Mouse (Mus musculus): ENCODE measurements around the gene Als2cr12. TPM values are rescaled to one million over a fixed set of nuclear protein-coding genes. Genes with fewer than 3 reads are reported as not detected.

Gene Als2cr12
- polyA plus RNA-seq, 1 experiment from 2014 or later, result not detected

DNA sequence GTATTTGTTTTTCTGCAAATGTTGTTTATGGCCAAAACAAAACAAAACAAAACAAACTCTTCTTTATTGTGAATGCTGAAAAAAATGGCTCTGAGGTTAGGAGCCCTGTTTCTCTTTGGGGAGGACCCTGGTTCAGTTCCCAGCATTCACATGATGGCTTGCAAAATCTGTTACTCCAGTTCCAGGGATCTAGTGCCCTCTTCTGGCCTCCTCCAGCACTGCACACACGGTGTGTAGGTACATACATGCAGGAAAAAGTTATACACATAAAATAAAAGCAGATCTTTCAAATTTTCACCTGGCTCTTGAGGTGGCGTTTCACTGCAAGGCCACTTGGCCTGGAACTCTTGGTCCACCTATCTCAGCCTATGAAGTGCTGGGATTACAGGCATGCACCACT lies 77.0 kb downstream of the Als2cr12 start:
- WGBS, result 91% methylated on average over 2 of the region's 2 CpGs
- Histone ChIP-seq H3K27ac (replicated peaks; ENCODE audit: low read depth, low read length) (no peak overlapping the region), H3K9me3 (ENCODE audit: control insufficient read depth, low read length) (no peaks in the 10 kb centered on the region), H3K4me2 (ENCODE audit: low read depth, severe bottlenecking) (no peak overlapping the region), H3K36me3 (ENCODE audit: control insufficient read depth, insufficient read depth, low read length) (no peaks in the 10 kb centered on the region), H3K4me3 (ENCODE audit: low read depth, low read length) (no peak overlapping the region), H3K9ac (ENCODE audit: low read length) (no peak overlapping the region), H3K4me1 (ENCODE audit: control insufficient read depth, insufficient read depth, low read length) (no peaks in the 10 kb centered on the region), H3K27me3 (ENCODE audit: control insufficient read depth, insufficient read depth, low read length) (no peaks in the 10 kb centered on the region)
- DNase-seq (ENCODE audit: low spot score) (no peak), ATAC-seq (ENCODE audit: insufficient number of reproducible peaks, low FRiP score, low TSS enrichment, low read depth) (no peak)

- Histone ChIP-seq H3K4me1 (ENCODE audit: control insufficient read depth, insufficient read depth, low read length) (no peaks in the 10 kb centered on the region), H3K4me2 (ENCODE audit: low read depth, severe bottlenecking) (no peak overlapping the region), H3K4me3 (ENCODE audit: low read depth, low read length) (no peak overlapping the region), H3K36me3 (ENCODE audit: control insufficient read depth, insufficient read depth, low read length) (no peaks in the 10 kb centered on the region), H3K27ac (replicated peaks; ENCODE audit: low read depth, low read length) (no peak overlapping the region), H3K9ac (ENCODE audit: low read length) (no peak overlapping the region), H3K9me3 (ENCODE audit: control insufficient read depth, low read length) (no peaks in the 10 kb centered on the region), H3K27me3 (ENCODE audit: control insufficient read depth, insufficient read depth, low read length) (no peaks in the 10 kb centered on the region)
- DNase-seq (ENCODE audit: low spot score), result no peak
- WGBS, result 84% methylated on average over 6 of the region's 6 CpGs
- no peak for ATAC-seq (ENCODE audit: insufficient number of reproducible peaks, low FRiP score, low TSS enrichment, low read depth)
Measured at GRCm38 (mm10) chr1:58617978-58618668, 77.7 kb downstream of the Als2cr12 start.

DNA sequence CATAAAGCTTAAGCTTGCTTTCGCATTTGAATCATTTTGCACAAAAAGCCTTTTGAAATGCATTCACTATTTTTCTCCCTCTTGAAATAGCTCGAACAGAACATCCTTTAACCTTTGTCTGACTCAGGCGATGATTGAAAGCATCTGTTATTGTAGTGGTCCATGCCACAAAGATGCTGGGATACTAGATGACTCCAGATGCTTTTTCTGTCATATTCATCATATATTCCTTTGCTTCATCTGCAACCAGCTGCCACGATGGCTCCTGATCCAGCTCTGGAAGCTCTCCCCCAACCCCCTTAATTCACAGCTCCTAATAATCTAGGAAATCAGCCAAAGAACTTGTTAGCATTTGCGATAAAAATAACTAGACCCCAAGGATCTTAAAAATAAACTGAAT lies 78.7 kb downstream of the Als2cr12 start:
- Histone ChIP-seq H3K4me3 (ENCODE audit: low read depth, low read length) (no peak overlapping the region), H3K4me1 (ENCODE audit: control insufficient read depth, insufficient read depth, low read length) (no peaks in the 10 kb centered on the region), H3K27me3 (ENCODE audit: control insufficient read depth, insufficient read depth, low read length) (no peaks in the 10 kb centered on the region), H3K4me2 (ENCODE audit: low read depth, severe bottlenecking) (no peak overlapping the region), H3K27ac (replicated peaks; ENCODE audit: low read depth, low read length) (no peak overlapping the region), H3K9me3 (ENCODE audit: control insufficient read depth, low read length) (no peaks in the 10 kb centered on the region), H3K36me3 (ENCODE audit: control insufficient read depth, insufficient read depth, low read length) (no peaks in the 10 kb centered on the region), H3K9ac (ENCODE audit: low read length) (no peak overlapping the region)
- DNase-seq (ENCODE audit: low spot score) (no peak), ATAC-seq (ENCODE audit: insufficient number of reproducible peaks, low FRiP score, low TSS enrichment, low read depth) (no peak)
- 87% methylated on average over 5 of the region's 5 CpGs for WGBS

DNA sequence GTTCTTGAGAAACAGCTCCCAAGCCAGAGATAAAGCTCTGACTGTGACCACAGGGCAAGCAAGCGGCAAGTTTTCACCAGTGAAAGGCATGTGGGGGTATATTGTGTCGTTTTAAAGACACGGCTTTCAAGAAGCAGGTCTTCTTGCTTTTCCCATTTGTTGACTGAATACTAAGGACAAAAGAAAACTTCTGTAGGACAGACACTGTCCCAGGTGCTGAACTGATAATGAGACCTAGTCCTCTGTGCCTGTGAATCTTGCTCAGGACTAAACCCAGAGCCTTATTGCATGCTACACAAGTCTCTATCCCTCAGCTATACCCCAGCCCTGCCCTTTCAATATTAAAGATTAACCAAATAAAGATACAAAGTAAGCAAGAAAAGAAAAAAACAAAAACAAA lies 79.6 kb downstream of the Als2cr12 start:
- 84% methylated on average over 3 of the region's 3 CpGs for WGBS
- ATAC-seq (ENCODE audit: insufficient number of reproducible peaks, low FRiP score, low TSS enrichment, low read depth) (no peak), DNase-seq (ENCODE audit: low spot score) (no peak)
- Histone ChIP-seq H3K4me1 (ENCODE audit: control insufficient read depth, insufficient read depth, low read length) (no peaks in the 10 kb centered on the region), H3K27me3 (ENCODE audit: control insufficient read depth, insufficient read depth, low read length) (no peaks in the 10 kb centered on the region), H3K9me3 (ENCODE audit: control insufficient read depth, low read length) (no peaks in the 10 kb centered on the region), H3K4me3 (ENCODE audit: low read depth, low read length) (no peak overlapping the region), H3K9ac (ENCODE audit: low read length) (no peak overlapping the region), H3K4me2 (ENCODE audit: low read depth, severe bottlenecking) (no peak overlapping the region), H3K36me3 (ENCODE audit: control insufficient read depth, insufficient read depth, low read length) (no peaks in the 10 kb centered on the region), H3K27ac (replicated peaks; ENCODE audit: low read depth, low read length) (no peak overlapping the region)

DNA sequence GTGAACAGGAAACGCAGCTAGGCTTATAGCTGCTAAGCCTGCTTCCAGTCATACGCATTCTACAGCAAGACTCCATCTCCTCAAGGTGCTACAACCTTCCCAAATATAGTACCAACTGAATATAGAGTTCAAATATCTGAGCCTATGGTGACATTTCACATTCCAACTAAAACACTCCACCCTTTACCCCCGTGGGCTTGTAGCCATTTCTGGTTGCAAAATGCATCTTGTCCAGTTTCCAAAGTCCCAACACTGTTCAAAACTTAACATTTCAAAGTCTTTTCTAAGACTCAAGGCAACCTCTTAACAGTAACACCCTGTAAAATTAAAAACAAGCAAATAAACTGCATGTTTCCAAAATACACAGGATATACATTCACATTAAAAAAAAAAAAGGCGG lies 80.6 kb downstream of the Als2cr12 start:
- Histone ChIP-seq H3K4me3 (ENCODE audit: low read depth, low read length) (no peak overlapping the region), H3K9me3 (ENCODE audit: control insufficient read depth, low read length) (no peaks in the 10 kb centered on the region), H3K4me1 (ENCODE audit: control insufficient read depth, insufficient read depth, low read length) (no peaks in the 10 kb centered on the region), H3K27me3 (ENCODE audit: control insufficient read depth, insufficient read depth, low read length) (no peaks in the 10 kb centered on the region), H3K27ac (replicated peaks; ENCODE audit: low read depth, low read length) (no peak overlapping the region), H3K4me2 (ENCODE audit: low read depth, severe bottlenecking) (no peak overlapping the region), H3K36me3 (ENCODE audit: control insufficient read depth, insufficient read depth, low read length) (no peaks in the 10 kb centered on the region), H3K9ac (ENCODE audit: low read length) (no peak overlapping the region)
- WGBS, result 83% methylated on average over 4 of the region's 4 CpGs
- ATAC-seq (ENCODE audit: insufficient number of reproducible peaks, low FRiP score, low TSS enrichment, low read depth) (no peak), DNase-seq (ENCODE audit: low spot score) (no peak)

- Histone ChIP-seq H3K9me3 (ENCODE audit: control insufficient read depth, low read length) (no peaks in the 10 kb centered on the region), H3K27ac (replicated peaks; ENCODE audit: low read depth, low read length) (no peak overlapping the region), H3K36me3 (ENCODE audit: control insufficient read depth, insufficient read depth, low read length) (no peaks in the 10 kb centered on the region), H3K4me2 (ENCODE audit: low read depth, severe bottlenecking) (no peak overlapping the region), H3K4me1 (ENCODE audit: control insufficient read depth, insufficient read depth, low read length) (no peaks in the 10 kb centered on the region), H3K4me3 (ENCODE audit: low read depth, low read length) (no peak overlapping the region), H3K9ac (ENCODE audit: low read length) (no peak overlapping the region), H3K27me3 (ENCODE audit: control insufficient read depth, insufficient read depth, low read length) (no peaks in the 10 kb centered on the region)
- DNase-seq (ENCODE audit: low spot score) (no peak), ATAC-seq (ENCODE audit: insufficient number of reproducible peaks, low FRiP score, low TSS enrichment, low read depth) (no peak)
- WGBS, result 87% methylated on average over 3 of the region's 3 CpGs
Measured at GRCm38 (mm10) chr1:58614424-58614823, 81.4 kb downstream of the Als2cr12 start.

DNA sequence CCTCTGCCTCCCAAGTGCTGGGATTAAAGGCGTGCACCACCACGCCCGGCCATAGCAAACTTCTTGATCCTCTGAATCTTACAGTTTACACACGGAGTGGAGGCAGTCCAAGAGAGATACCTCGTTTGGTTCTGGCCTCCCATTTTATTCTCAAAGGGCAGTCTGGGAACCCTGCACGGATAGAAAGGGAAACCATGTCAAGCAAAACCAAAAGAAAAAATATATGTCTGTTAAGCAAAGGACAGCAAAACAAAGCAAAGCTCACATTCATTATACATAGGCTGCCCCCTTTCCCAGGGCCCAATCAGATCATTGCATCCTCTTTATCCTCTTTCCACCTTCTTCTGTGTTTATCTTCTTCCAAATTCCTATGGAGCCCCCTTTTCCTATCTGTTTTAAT lies 82.0 kb downstream of the Als2cr12 start:
- no peak overlapping the region for H3K27ac ChIP-seq (replicated peaks; ENCODE audit: low read depth, low read length)
- no peaks in the 10 kb centered on the region for H3K36me3 ChIP-seq (ENCODE audit: control insufficient read depth, insufficient read depth, low read length)
- no peak overlapping the region for H3K4me3 ChIP-seq (ENCODE audit: low read depth, low read length)
- no peak overlapping the region for H3K4me2 ChIP-seq (ENCODE audit: low read depth, severe bottlenecking)
- WGBS, result 86% methylated on average over 6 of the region's 6 CpGs
- H3K4me1 ChIP-seq (ENCODE audit: control insufficient read depth, insufficient read depth, low read length), result no peaks in the 10 kb centered on the region
- no peak for ATAC-seq (ENCODE audit: insufficient number of reproducible peaks, low FRiP score, low TSS enrichment, low read depth)
- H3K9ac ChIP-seq (ENCODE audit: low read length), result no peak overlapping the region
- DNase-seq (ENCODE audit: low spot score), result peak; percentile 23
- H3K27me3 ChIP-seq (ENCODE audit: control insufficient read depth, insufficient read depth, low read length), result no peaks in the 10 kb centered on the region
- no peaks in the 10 kb centered on the region for H3K9me3 ChIP-seq (ENCODE audit: control insufficient read depth, low read length)

DNA sequence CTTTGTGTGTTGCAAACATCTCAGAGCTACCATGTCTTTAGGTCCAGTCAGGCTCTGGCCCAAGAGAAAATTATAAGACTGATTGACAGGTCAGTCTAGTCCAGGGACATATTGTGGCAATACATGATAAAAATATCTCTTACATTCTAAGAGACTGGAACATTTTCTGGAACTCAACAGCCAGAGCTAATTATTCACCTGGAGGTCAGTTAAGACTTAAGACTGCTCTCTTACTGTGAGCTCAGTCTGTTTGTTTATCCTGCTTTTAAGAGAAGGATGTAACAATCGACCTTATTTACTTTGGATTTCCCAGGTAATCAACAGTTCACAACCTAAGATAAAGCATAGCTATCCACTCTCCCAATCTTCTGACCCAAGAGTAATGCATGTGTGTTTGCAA lies 85.2 kb downstream of the Als2cr12 start:
- WGBS, result 56% methylated on average over 1 of the region's 1 CpGs

DNA sequence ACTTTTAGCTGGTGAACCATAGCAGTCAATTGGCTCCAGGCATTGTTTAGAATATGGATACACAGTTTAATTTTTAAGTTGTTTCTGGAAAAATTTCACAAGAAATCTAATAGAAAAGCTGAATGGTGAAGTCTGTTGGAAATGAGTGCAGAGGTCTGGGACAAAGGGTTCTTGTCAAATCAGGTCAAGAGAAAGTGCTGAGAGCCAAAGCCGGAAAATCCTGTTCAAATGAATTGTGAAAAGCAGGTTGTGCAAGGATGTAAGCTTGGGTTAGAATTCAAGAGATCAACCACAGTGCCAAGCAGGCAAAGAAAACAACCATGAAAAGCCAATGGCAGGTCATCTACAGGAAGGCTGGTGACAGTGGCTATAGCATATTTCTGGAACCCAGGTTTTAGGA lies 85.6 kb downstream of the Als2cr12 start:
- ATAC-seq (ENCODE audit: insufficient number of reproducible peaks, low FRiP score, low TSS enrichment, low read depth) (no peak), DNase-seq (ENCODE audit: low spot score) (no peak)
- 89% methylated on average over 1 of the region's 1 CpGs for WGBS
- Histone ChIP-seq H3K27ac (replicated peaks; ENCODE audit: low read depth, low read length) (no peak overlapping the region), H3K4me3 (ENCODE audit: low read depth, low read length) (no peak overlapping the region), H3K4me1 (ENCODE audit: control insufficient read depth, insufficient read depth, low read length) (no peaks in the 10 kb centered on the region), H3K36me3 (ENCODE audit: control insufficient read depth, insufficient read depth, low read length) (no peaks in the 10 kb centered on the region), H3K27me3 (ENCODE audit: control insufficient read depth, insufficient read depth, low read length) (no peaks in the 10 kb centered on the region), H3K9ac (ENCODE audit: low read length) (no peak overlapping the region), H3K4me2 (ENCODE audit: low read depth, severe bottlenecking) (no peak overlapping the region), H3K9me3 (ENCODE audit: control insufficient read depth, low read length) (no peaks in the 10 kb centered on the region)

More for the DNA sequence above, 85.2 kb downstream of the Als2cr12 start:
- Histone ChIP-seq H3K4me3 (ENCODE audit: low read depth, low read length) (no peak overlapping the region), H3K36me3 (ENCODE audit: control insufficient read depth, insufficient read depth, low read length) (no peaks in the 10 kb centered on the region), H3K4me2 (ENCODE audit: low read depth, severe bottlenecking) (no peak overlapping the region), H3K9me3 (ENCODE audit: control insufficient read depth, low read length) (no peaks in the 10 kb centered on the region), H3K27me3 (ENCODE audit: control insufficient read depth, insufficient read depth, low read length) (no peaks in the 10 kb centered on the region), H3K4me1 (ENCODE audit: control insufficient read depth, insufficient read depth, low read length) (no peaks in the 10 kb centered on the region), H3K27ac (replicated peaks; ENCODE audit: low read depth, low read length) (no peak overlapping the region), H3K9ac (ENCODE audit: low read length) (no peak overlapping the region)
- ATAC-seq (ENCODE audit: insufficient number of reproducible peaks, low FRiP score, low TSS enrichment, low read depth), result no peak
- no peak for DNase-seq (ENCODE audit: low spot score)

All from limb, embryonic 11.5 days (tissue).